Mouse (Mus musculus) kidney, postnatal 14 days (tissue): ENCODE data around the gene Tesk1.

ENCODE experiments used
- DNase-seq: peaks from one replicate; pipeline ENCODE4 v3.0.0; 2022; ENCODE audit warnings: mixed read lengths

Gene Tesk1

DNA sequence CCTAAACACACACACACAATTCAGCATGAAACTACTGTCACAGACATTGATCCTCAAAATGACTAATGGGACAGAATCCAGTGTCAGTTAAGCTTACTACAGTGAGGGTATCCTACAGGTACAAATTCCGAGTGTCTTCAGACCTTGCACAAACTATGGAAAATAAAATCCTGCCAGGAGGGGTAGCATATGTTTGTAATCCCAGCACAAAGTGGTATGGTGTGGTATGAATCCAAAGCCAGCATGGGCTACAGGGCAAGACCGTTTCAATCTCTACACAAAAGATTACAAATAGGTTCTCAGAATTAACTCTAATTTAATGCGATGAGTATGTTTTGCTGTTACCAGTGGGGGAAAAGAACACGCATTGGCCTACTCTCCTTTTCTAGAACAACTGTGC, at the start of gene Tesk1:
Gene Tesk1, plus strand, starts transcription at position 301 of the 400 bp plus-strand sequence.
- no peak for DNase-seq

GRCm38 (mm10) chr4:43394345-43394891, 47.3 kb upstream of the Tesk1 start:
- peak; percentile 92 for DNase-seq

DNA sequence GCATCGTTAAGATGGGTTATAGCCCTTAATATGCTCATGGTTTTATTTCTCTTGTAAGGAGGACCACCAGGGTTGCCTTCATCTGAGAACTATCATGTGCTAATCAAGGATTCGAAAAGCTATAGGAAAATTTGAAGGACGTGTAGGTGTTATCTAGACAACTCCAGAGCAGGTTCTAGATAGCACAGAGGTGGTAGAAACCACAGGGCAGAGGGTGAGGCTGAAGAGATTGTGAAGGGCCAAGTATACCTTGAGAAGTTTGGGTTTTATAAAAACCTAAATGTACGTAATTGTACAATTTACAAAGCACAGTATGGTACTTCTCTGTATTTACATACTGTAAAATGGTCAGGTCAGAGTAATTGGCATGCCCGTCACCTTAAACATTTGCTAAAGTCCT, 46.6 kb upstream of the Tesk1 start:
- DNase-seq = no peak

- no peak for DNase-seq
Measured at GRCm38 (mm10) chr4:43395836-43396235, 45.9 kb upstream of the Tesk1 start.

DNA sequence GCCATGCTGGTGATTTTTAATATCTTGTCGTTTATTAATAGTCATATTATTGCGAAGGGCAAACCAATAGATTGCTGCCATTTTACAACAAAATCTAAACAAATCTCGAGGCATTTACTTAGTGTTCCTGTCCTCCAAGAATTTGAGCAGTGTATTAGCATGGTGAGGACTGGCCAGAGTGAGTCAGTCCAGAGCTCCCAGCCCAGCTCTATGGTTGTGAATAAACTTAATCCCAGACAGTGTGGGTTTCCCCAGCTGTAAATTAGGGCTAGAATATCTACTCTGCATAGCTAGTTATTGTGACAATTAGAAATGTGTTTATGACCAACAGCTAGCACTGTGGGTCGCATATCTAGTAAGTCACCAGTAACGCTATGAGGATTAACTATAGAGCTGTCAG, 45.4 kb upstream of the Tesk1 start:
- no peak for DNase-seq

- DNase-seq = no peak
Measured at GRCm38 (mm10) chr4:43398014-43398413, 43.7 kb upstream of the Tesk1 start.

- DNase-seq = peak; percentile 65
Measured at GRCm38 (mm10) chr4:43398829-43399331, 42.9 kb upstream of the Tesk1 start.

DNA sequence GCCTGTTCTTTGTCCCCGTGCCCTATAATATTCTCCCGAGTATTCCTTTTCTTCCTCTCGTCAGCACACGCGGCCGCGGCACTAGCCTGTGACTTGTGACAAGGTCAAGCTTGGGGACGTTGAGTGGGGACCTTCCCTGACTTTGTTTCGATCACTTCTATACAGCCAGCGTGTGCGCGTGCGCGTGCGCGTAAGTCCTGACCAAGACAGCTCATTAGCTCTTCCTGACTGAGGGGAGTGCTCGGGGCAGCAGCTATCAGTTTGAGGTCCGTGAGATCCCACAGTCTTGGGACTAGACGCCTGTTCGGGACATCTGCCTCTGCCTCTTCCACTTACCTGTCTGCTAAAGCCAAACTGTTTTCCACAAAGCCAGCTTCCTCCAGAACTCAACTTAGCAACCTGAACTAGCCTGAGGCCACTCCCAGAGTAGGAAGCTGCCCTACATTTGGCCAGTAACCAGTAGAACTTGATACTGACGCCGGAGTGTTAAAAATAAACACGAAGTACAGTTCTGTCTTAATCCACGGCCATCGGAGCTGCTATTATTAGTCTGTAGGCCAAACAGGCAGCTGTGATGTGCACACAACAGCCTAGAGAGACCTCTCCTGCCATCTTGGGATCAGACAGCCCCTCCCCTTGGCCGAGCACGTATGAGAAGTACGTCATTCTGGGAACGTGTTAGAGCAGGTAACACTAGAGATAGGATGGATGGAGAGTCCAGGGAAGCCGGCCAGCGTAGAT, 42.2 kb upstream of the Tesk1 start:
- DNase-seq = peak; percentile 49

DNA sequence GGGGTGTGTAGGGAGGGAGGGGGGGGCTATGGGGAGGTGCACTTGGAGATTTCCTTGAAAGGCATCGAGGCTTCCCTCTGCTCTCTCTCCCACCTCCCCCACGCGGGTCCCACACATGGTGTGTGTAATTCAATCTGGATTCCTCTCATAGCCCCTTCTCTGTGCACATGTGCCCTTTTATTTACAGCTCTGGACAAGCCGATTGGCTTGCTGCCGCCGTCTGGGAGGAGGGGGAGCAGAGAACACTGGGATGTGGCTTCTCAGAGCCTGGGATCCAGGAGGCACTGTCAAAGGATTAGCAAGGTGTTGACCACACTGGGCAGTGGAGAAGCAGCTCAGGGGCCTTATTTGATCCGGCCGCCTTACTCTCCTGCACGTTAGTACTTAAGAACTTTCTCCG, 40.8 kb upstream of the Tesk1 start:
- DNase-seq = no peak

- DNase-seq = no peak
Measured at GRCm38 (mm10) chr4:43401486-43401885, 40.3 kb upstream of the Tesk1 start.

GRCm38 (mm10) chr4:43402212-43402611, 39.5 kb upstream of the Tesk1 start:
- no peak for DNase-seq

GRCm38 (mm10) chr4:43404697-43405096, 37.0 kb upstream of the Tesk1 start:
- no peak for DNase-seq

DNA sequence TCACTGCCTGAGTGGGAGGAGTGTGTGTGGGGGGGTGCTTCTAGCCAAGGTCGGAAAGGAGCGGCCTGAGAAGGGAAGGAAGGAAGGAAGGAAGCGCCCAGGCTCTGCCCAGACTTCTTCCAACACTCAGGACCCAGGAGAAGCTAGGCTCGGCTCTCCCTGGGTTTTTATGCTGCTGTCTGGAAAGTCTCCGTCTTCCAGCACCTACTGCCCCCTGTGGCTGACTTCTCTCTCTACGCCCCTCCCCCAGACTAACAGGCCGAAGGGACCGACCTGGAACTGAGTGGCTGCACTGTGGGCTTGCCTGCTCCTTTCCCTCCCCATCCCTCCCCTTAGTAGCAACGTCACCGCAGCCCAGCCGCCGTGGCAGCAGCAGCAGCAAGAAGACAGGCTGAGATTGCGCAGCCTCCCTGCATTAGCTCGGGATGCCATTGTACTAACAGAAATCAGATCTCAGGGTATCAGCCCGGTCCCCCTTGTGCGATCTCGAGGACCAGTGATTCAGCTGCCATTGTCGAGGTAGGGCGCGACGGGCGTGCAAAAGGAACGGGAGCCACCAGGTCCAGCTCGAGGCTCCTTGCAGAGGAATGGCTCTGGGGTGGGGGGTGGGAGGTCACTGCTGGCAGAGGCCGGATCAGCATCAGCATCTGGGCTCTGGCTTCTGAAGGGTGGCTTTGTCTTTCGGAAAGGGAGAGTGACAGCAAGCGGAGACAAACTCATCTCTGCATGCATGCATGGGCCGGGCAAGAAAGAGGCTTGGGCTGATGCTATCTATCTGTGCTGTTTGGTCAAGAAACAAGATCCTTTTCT, 35.4 kb upstream of the Tesk1 start:
- DNase-seq = peak; percentile 91

- no peak for DNase-seq
Measured at GRCm38 (mm10) chr4:43407071-43407920, 34.4 kb upstream of the Tesk1 start.

- DNase-seq = no peak
Measured at GRCm38 (mm10) chr4:43414761-43415160, 27.0 kb upstream of the Tesk1 start.

GRCm38 (mm10) chr4:43415221-43416070, 26.3 kb upstream of the Tesk1 start:
- no peak for DNase-seq

DNA sequence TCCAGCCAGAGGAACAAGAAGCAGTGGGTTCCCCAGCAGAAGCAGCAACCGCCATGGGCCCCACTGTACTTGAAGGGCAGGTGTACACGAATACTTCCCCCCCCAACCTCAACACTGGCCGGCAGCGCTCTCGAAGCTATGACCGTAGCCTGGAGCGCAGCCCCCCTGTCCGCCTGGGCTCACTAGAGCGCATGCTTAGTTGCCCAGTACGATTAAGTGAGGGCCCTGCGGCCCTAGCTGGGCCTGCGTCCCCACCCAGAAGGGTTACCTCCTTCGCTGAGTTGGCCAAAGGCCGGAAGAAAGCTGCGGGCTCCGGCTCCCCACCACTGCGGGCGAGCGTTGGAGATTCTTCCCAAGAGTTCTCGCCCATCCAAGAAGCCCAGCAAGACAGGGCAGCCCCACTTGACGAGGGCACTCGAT, 25.7 kb upstream of the Tesk1 start:
- no peak for DNase-seq

- no peak for DNase-seq
Measured at GRCm38 (mm10) chr4:43417269-43418062, 24.3 kb upstream of the Tesk1 start.

- DNase-seq = no peak
Measured at GRCm38 (mm10) chr4:43418450-43418849, 23.3 kb upstream of the Tesk1 start.

DNA sequence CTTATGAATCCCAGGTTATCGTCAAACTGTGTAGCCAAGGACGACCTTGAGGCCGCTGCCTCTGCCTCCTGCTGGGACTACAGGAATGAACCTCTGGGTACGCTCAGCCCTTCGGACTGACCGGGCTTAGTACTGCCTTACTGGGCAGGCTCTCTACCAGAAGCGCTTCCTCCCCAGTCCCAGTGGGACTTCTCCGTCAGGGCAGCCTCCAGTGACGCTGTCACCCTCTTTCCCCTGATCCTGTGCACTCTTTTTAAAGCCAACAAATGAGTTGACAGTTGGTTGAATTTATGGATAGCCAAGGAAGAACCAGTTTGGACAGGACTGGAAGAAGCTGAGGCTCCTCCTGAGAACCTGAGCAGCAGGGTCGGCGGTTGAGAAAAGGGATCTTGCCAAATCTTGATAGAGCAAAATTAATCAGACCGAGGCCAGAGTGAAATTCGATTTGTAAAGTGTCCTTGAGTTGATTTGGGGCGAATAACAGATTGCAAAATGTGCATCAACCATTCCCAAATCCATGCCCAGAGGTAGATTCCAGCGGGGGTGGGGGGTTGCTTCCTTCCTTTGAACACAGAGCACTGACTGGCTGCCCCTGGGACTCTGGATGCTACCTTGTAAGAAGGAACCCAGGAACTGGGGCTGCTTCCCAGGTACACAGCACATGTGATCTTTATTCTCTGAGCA, 22.6 kb upstream of the Tesk1 start:
- peak; percentile 81 for DNase-seq
